Mouse (Mus musculus) bone marrow, adult 2 months (tissue): Measurements from ENCODE around the gene Rarg.

Source experiments
- CTCF ChIP-seq: fragments of 200-500 bp; IDR thresholded peaks from 2 replicates; pipeline ENCODE4 v1.5.1; 2011; ENCODE audit warnings: low read length, control low read depth; ENCODE audit not compliant: control insufficient read depth, insufficient read depth
- POLR2A ChIP-seq: fragments of 200-500 bp; IDR thresholded peaks from 2 replicates; pipeline ENCODE4 v1.6.1; 2011; ENCODE audit warnings: low read depth, mild to moderate bottlenecking, control low read depth, low read length, borderline replicate concordance; ENCODE audit not compliant: control insufficient read depth

DNA sequence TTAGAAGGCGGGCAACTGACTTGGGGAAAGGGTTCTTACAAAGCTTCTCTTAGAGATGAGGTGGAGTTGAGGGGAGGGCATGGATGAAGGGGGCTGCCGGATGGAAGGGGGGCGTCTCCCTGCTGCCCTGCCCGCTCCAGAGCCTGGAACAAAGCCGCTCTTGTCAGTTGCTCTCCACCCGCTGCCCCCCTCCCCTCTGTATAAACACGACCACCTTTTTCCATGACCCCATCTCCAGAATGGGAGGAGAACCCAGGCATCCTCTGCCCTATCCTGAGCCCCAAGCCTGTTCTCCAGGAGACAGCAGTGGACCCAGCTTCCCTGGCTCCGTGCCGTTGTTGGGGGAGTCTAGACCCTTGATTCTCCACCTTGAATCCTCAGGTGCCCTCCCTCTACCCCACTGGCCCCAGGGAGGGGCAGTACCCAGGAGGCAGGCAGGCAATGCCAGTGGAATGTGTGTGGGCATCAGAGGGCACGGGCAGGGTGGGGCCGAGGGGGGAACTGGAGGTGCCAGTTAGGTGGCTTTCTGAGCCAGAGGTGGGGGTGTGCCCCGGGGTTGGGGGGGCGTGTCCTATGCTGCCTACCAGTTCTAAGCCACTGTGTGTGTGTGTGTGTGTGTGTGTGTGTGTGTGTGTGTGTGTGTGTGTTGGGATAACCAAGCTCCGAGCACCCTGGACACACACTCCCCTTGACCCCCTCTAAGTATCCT lies 1.6 kb downstream of the Rarg start:
- TF ChIP-seq POLR2A (no peak), CTCF (no peak)
